Mouse (Mus musculus) olfactory bulb, adult 2 months (tissue): ENCODE results near the gene Trak1. TPM values are rescaled to one million over a fixed set of nuclear protein-coding genes. Genes with fewer than 3 reads are reported as not detected.

Experiments used
- H3K27ac ChIP-seq: fragments of 200-500 bp; 2 replicates; pipeline ENCODE4 v1.5.1; 2012; ENCODE audit warnings: low read depth, low read length; ENCODE audit not compliant: insufficient read depth
- H3K4me1 ChIP-seq: fragments of 200-500 bp; 2 replicates; pipeline ENCODE4 v1.6.1; 2012; ENCODE audit warnings: low read length; ENCODE audit not compliant: control insufficient read depth, insufficient read depth
- H3K4me3 ChIP-seq: fragments of 200-500 bp; 2 replicates; pipeline ENCODE4 v1.5.1; 2012; ENCODE audit warnings: mild to moderate bottlenecking, low read depth, low read length, moderate library complexity; ENCODE audit not compliant: insufficient read depth
- CTCF ChIP-seq: fragments of 200-500 bp; IDR thresholded peaks from 2 replicates; pipeline ENCODE4 v1.5.1; 2012; ENCODE audit warnings: low read depth, mild to moderate bottlenecking, low read length, moderate library complexity; ENCODE audit not compliant: insufficient read depth
- POLR2A ChIP-seq: fragments of 200-500 bp; IDR thresholded peaks from 2 replicates; pipeline ENCODE4 v1.6.1; 2012; ENCODE audit warnings: mild to moderate bottlenecking, low read depth, low read length, moderate library complexity; ENCODE audit not compliant: insufficient read depth
- WGBS: fragments of 180-500 bp; shearing (Covaris S2); methylation state at CpG from one replicate; pipeline ENCODE4 v1.1.7; 2018; 5-methylcytosine and 5-hydroxymethylcytosine counted together
- polyA plus RNA-seq: library from polyadenylated mRNA; stranded (reverse); fragments of >200 nt; gene quantifications from 2 replicates; pipeline ENCODE4 v1.2.4, GENCODE M21; 2012; ENCODE audit warnings: low replicate concordance; ENCODE audit not compliant: missing spikeins, insufficient read depth, insufficient read length

The Trak1 gene
- not detected in 2 replicates for polyA plus RNA-seq

DNA sequence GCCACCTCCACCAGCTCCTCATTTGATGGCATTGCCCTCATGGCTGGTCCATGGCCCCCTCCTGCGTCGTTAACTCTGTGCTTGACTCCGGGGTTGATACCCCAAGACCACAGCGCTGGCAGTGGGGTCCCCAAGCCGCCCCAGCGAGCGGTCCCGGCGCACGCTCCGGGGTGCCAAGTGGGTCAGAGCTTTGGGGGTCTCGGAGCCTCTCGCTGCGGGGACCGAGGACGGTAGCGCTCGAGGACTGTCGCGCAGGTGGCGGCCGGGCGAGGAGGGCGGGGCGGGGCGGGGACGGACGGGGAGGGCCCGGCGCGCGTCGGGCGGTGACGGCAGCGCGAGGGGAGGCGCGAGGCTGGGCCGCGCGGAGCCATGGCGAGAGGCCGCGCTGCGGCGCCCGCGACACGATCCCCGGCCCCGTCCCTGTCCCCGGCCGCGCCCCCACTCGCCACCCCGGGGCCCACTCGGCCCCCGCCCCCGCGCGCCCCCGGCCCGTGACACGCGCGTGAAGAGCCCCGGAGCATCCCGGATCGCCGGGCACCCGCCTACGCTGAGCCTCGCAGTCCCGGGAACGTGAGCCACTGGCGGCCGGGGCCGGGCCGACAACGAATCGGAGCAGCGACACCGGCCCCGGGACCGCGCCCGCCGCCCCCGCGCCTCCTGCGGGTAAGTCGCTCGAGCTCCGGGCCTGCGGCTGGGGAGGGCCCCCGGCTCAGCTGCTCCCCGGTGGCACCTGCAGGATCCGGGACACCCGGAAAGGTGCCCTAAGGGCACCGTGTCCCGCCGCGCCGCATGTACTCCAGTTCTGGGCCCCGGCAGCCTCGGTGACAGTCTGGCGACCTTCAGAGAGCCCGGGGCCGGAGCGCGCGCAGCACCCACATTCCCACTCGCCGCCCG, at the start of gene Trak1:
TSS of gene Trak1 (plus strand) at position 332 of the 894 bp plus-strand sequence.
- WGBS = under 1% methylated on average over 64 of the region's 116 CpGs
- peak within 1 kb of the TSS; percentile 14 for H3K27ac ChIP-seq
- peak within 1 kb of the TSS; percentile 64 for H3K4me3 ChIP-seq
- H3K4me1 ChIP-seq = peaks cover 35% of the 10 kb centered on the region
- no peak; the same call in 1 of the 2 replicates for TF ChIP-seq POLR2A
- TF ChIP-seq CTCF = no peak

- TF ChIP-seq CTCF = no peak
- TF ChIP-seq POLR2A = no peak
- Histone ChIP-seq H3K27ac (no peak overlapping the region), H3K4me3 (no peak overlapping the region), H3K4me1 (no peaks in the 10 kb centered on the region)
- 63% methylated on average over 12 of the region's 12 CpGs for WGBS
Measured at GRCm38 (mm10) chr9:121247956-121248775, 49.1 kb upstream of the Trak1 start.

DNA sequence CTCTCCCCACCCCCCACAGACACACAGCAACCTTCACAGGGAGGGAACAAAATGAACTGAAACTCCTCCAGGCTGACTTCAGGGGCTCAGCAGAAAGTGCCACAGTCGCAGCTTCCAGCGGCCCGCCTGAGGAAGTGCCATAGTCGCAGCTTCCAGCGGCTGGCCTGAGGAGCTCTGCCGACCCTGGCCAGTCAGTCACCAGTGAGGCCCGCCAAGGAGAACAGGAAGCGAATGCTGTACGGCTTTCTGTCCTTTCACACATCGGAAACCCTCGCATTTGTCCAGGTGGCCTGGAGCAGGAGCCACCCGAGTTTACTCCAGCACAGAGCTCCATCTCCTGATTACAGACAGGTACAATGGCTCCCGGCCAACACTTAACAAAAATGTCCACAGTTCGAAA, 47.5 kb upstream of the Trak1 start:
- 75% methylated on average over 14 of the region's 14 CpGs for WGBS

DNA sequence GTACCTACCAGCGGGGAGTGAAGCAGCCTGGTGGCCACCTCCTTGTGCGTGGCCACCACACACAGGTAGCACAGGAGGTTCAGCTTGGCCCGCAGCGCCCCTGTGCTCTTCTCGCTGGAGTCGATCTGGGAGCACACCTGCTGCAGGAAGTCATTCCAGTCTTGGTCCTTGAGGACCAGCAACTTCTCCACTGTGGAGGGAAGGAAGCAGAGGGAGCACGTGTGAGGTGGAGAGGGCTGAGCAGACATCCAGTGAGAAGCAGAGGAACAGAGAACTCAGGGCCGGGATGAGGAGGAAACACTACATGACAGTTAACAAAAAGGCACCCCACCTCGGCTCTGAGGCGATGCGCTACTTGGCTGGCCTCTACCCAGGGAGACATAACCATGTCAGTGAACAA, 46.4 kb upstream of the Trak1 start:
- no peak overlapping the region for H3K4me3 ChIP-seq
- 93% methylated on average over 11 of the region's 11 CpGs for WGBS
- TF ChIP-seq POLR2A (no peak), CTCF (no peak)
- H3K4me1 ChIP-seq = no peaks in the 10 kb centered on the region
- H3K27ac ChIP-seq = no peak overlapping the region

More for the DNA sequence above, 47.5 kb upstream of the Trak1 start:
- Histone ChIP-seq H3K4me1 (no peaks in the 10 kb centered on the region), H3K4me3 (no peak overlapping the region), H3K27ac (no peak overlapping the region)
- TF ChIP-seq CTCF (no peak), POLR2A (no peak)

GRCm38 (mm10) chr9:121253983-121254382, 43.3 kb upstream of the Trak1 start:
- Histone ChIP-seq H3K4me1 (no peaks in the 10 kb centered on the region), H3K4me3 (no peak overlapping the region), H3K27ac (no peak overlapping the region)
- WGBS = 50% methylated on average over 2 of the region's 2 CpGs
- TF ChIP-seq POLR2A (no peak), CTCF (no peak)

GRCm38 (mm10) chr9:121254761-121255160, 42.5 kb upstream of the Trak1 start:
- no peak overlapping the region for H3K4me3 ChIP-seq
- no peaks in the 10 kb centered on the region for H3K4me1 ChIP-seq
- WGBS = 97% methylated on average over 13 of the region's 13 CpGs
- TF ChIP-seq CTCF = no peak
- H3K27ac ChIP-seq = no peak overlapping the region

DNA sequence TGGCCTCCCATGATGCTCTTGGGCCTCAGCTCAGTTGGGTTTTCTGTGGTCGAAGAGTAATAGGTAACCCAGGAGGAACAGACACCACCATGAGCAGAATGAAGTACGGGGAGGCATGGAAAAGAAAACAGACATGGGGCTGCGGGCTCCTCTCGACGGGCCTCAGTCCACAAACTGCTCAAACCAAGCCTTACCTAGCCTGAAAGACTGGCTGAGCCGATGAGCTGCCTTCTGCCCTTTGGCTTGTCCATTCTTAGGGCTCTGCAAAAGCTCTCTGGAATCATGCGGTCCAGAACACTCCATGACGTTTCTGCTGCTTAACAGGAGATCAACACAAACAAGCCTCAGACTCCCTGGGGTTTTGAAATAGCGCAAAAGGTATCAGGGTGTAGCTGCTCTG, 40.2 kb upstream of the Trak1 start:
- no peak for TF ChIP-seq POLR2A
- 84% methylated on average over 9 of the region's 9 CpGs for WGBS
- Histone ChIP-seq H3K27ac (no peak overlapping the region), H3K4me3 (no peak overlapping the region), H3K4me1 (no peaks in the 10 kb centered on the region)

DNA sequence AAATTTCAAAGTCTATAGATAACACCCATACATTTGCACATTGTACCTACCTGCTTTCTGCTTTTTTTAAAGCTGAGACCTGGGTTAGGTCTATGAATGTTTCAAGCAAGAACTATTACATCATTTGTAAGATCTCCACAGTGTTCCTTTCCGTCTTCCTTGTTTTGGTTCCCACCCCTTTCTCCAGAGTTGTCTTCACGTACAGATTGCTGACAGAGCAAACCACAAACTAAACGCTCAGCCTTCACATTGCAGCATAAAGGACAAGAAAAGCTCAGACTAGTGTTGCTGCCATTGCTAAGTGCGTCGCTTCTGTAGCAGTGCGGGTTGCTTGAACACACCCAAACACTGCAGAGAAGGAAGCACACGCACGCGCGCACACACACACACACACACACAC, 32.0 kb upstream of the Trak1 start:
- Histone ChIP-seq H3K4me3 (no peak overlapping the region), H3K27ac (no peak overlapping the region), H3K4me1 (no peaks in the 10 kb centered on the region)
- TF ChIP-seq POLR2A (no peak), CTCF (no peak)
- 71% methylated on average over 10 of the region's 10 CpGs for WGBS

GRCm38 (mm10) chr9:121271149-121271548, 26.2 kb upstream of the Trak1 start:
- Histone ChIP-seq H3K27ac (no peak overlapping the region), H3K4me3 (no peak overlapping the region), H3K4me1 (no peaks in the 10 kb centered on the region)
- no peak for TF ChIP-seq CTCF
- no peak for TF ChIP-seq POLR2A
- WGBS = 95% methylated on average over 1 of the region's 1 CpGs

DNA sequence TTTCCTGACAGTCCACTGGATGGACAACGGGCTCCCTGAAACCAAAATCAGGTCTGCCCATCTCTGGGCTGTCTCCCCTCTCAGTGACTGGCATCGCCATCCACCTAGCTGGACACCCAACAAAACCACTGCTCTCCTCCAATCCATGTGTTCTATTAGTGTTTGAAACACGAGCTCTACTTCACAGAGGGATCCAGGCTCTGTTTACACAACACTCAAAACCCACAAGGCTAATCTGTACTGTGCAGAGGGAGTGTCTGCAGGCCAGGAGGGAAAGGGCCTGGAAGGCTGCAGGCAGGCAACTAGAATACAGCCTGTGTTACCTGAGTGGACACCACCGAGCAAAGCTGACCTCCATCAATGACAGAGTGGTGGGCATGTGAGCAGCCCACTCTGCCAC, 25.7 kb upstream of the Trak1 start:
- Histone ChIP-seq H3K27ac (no peak overlapping the region), H3K4me1 (peaks cover 2% of the 10 kb centered on the region; the same call in 1 of the 2 replicates), H3K4me3 (no peak overlapping the region)
- TF ChIP-seq CTCF (no peak), POLR2A (no peak)
- 83% methylated on average over 4 of the region's 4 CpGs for WGBS
